Comparison of ENCODE assay signal across 8 mouse cellular contexts in the genomic region with DNA sequence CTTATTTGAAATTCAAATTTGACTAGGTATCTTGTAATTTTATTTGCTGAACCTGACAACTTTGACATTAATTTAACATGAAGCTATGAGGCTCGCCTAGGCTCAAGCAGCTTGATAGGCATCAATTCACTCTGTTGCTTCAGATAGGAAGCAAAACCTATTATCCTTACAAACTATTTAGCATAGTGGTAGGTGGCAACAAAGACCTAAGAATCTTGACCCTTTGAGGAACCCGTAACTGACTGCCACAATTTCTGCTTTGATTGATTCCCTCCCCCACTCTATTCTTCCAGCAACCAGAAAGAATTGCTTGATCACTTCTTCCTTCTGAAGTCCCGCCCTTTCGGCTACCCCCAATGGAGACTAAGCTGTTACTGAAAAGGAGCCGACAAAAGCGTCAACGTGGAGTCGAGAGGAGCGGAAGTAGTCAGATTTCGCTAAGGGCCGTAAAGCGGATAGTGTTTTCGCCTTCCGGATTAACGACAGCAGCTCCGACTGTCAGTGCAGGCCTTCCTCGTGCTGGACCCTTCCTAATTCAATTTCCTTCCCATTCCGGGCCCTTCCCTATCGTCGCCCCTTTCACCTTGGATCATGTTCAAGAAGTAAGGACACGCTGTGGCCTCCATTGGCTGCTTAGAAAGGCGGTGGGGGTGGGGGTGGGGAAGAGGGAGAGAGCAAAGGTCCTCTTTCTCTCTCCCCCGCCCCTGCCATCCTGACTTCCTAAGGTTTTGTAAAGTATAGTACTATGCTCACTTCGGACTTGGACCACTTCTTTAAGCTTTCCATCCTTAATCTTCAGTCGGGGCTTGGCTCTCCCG. TPM values are rescaled to one million over a fixed set of nuclear protein-coding genes. Genes with fewer than 3 reads are reported as not detected.
DNase-seq lines count a peak whose midpoint lies in the region; ATAC-seq and TF ChIP-seq lines count a peak whose summit lies in the region.

A gene (plus strand): TSS at position 402 of the 818 bp plus-strand sequence.

- peak within 1 kb of the TSS; percentile 62 for H3K4me2 ChIP-seq in embryonic facial prominence, embryonic 13.5 days
- H3K4me2 ChIP-seq in limb, embryonic 12.5 days, result peak within 1 kb of the TSS; percentile 61
- H3K4me2 ChIP-seq in midbrain, embryonic 15.5 days, result peak within 1 kb of the TSS; percentile 53

- H3K27me3 ChIP-seq in embryonic facial prominence, embryonic 13.5 days, result no peaks in the 10 kb centered on the region
- no peaks in the 10 kb centered on the region for H3K27me3 ChIP-seq in kidney, adult 2 months (replicated peaks; ENCODE audit: control insufficient read depth, insufficient read depth, low read length)
- no peaks in the 10 kb centered on the region for H3K27me3 ChIP-seq in limb, embryonic 12.5 days
- no peaks in the 10 kb centered on the region for H3K27me3 ChIP-seq in midbrain, embryonic 15.5 days (replicated peaks)
- no peaks in the 10 kb centered on the region for H3K27me3 ChIP-seq in spleen, adult 2 months (ENCODE audit: control insufficient read depth, insufficient read depth, low read length)

- no peaks in the 10 kb centered on the region for H3K36me3 ChIP-seq in embryonic facial prominence, embryonic 13.5 days
- no peaks in the 10 kb centered on the region for H3K36me3 ChIP-seq in kidney, adult 2 months (ENCODE audit: control insufficient read depth, insufficient read depth, low read length)
- H3K36me3 ChIP-seq in limb, embryonic 12.5 days, result no peaks in the 10 kb centered on the region
- H3K36me3 ChIP-seq in midbrain, embryonic 15.5 days (replicated peaks), result no peaks in the 10 kb centered on the region
- no peaks in the 10 kb centered on the region for H3K36me3 ChIP-seq in spleen, adult 2 months (ENCODE audit: control insufficient read depth, insufficient read depth, low read length)

- no peak for TF ChIP-seq CTCF in kidney, adult 2 months (conservative IDR thresholded peaks at IDR 0.05; ENCODE audit: insufficient read depth, insufficient read length, low read depth, low read length)
- TF ChIP-seq CTCF in spleen, adult 2 months (IDR thresholded peaks at IDR 0.05; ENCODE audit: extremely low read depth, insufficient read depth, insufficient read length, insufficient replicate concordance), result no peak

- no peaks in the 10 kb centered on the region for H3K4me1 ChIP-seq in embryonic facial prominence, embryonic 13.5 days
- H3K4me1 ChIP-seq in kidney, adult 2 months (ENCODE audit: control insufficient read depth, insufficient read depth, low read length), result no peaks in the 10 kb centered on the region
- no peaks in the 10 kb centered on the region for H3K4me1 ChIP-seq in limb, embryonic 12.5 days (replicated peaks)
- H3K4me1 ChIP-seq in midbrain, embryonic 15.5 days, result no peaks in the 10 kb centered on the region
- H3K4me1 ChIP-seq in spleen, adult 2 months (ENCODE audit: control insufficient read depth, insufficient read depth, insufficient read length), result no peaks in the 10 kb centered on the region

- 23% methylated on average over 26 of the region's 26 CpGs for WGBS in embryonic facial prominence, embryonic 13.5 days
- WGBS in kidney, adult 2 months, result under 1% methylated on average over 26 of the region's 26 CpGs
- 12% methylated on average over 26 of the region's 26 CpGs for WGBS in limb, embryonic 12.5 days
- 24% methylated on average over 26 of the region's 26 CpGs for WGBS in midbrain, embryonic 15.5 days
- 24% methylated on average over 26 of the region's 26 CpGs for WGBS in spleen, adult 2 months

- H3K27ac ChIP-seq in embryonic facial prominence, embryonic 13.5 days, result peak within 1 kb of the TSS; percentile 87
- H3K27ac ChIP-seq in kidney, adult 2 months (ENCODE audit: insufficient read depth, low read depth, low read length), result peak within 1 kb of the TSS; percentile 74
- H3K27ac ChIP-seq in limb, embryonic 12.5 days, result peak within 1 kb of the TSS; percentile 66
- H3K27ac ChIP-seq in midbrain, embryonic 15.5 days, result peak within 1 kb of the TSS; percentile 86
- peak within 1 kb of the TSS; percentile 85 for H3K27ac ChIP-seq in spleen, adult 2 months (ENCODE audit: insufficient read depth, low read length)

- H3K4me3 ChIP-seq in embryonic facial prominence, embryonic 13.5 days, result peak within 1 kb of the TSS; percentile 52
- peak within 1 kb of the TSS; percentile 67 for H3K4me3 ChIP-seq in kidney, adult 2 months (ENCODE audit: insufficient read depth, low read depth, low read length)
- H3K4me3 ChIP-seq in limb, embryonic 12.5 days (replicated peaks), result peak within 1 kb of the TSS; percentile 49
- peak within 1 kb of the TSS; percentile 48 for H3K4me3 ChIP-seq in midbrain, embryonic 15.5 days
- H3K4me3 ChIP-seq in spleen, adult 2 months (ENCODE audit: extremely low read depth, insufficient read depth, insufficient read length), result peak within 1 kb of the TSS; percentile 93

- TF ChIP-seq POLR2A in kidney, adult 2 months (IDR thresholded peaks at IDR 0.05; ENCODE audit: low read depth, low read length), result no peak
- peak; percentile 26; the same call in 1 of the 2 replicates for TF ChIP-seq POLR2A in spleen, adult 2 months (IDR thresholded peaks at IDR 0.05; ENCODE audit: low read depth, low read length)

- peak; percentile 52 for ATAC-seq in embryonic facial prominence, embryonic 13.5 days (ENCODE audit: insufficient number of reproducible peaks, insufficient read depth, low FRiP score, low TSS enrichment, low read depth)
- ATAC-seq in limb, embryonic 12.5 days (ENCODE audit: insufficient number of reproducible peaks, insufficient read depth, low FRiP score, low TSS enrichment, low read depth), result peak; percentile 80
- peak; percentile 94 for ATAC-seq in midbrain, embryonic 15.5 days (replicated peaks)

- peak; percentile 13 to 60 for DNase-seq in urinary bladder, adult 18-20 months (ENCODE audit: low spot score in 2 of 2)
- no peak for DNase-seq in urinary bladder, postnatal 10 days (ENCODE audit: low spot score)
- peak; percentile 81 to 87 for DNase-seq in heart, adult 18-20 months
- peak; percentile 88 for DNase-seq in kidney, adult 2 months
- DNase-seq in spleen, adult 2 months (ENCODE audit: low read depth in 1 of 2, low spot score in 2 of 2), result peak; percentile 58 to 75

- peak within 1 kb of the TSS; percentile 69 for H3K9ac ChIP-seq in embryonic facial prominence, embryonic 13.5 days
- peak within 1 kb of the TSS; percentile 50 for H3K9ac ChIP-seq in limb, embryonic 12.5 days (replicated peaks)
- peak within 1 kb of the TSS; percentile 54 for H3K9ac ChIP-seq in midbrain, embryonic 15.5 days

- no peaks in the 10 kb centered on the region for H3K9me3 ChIP-seq in embryonic facial prominence, embryonic 13.5 days
- H3K9me3 ChIP-seq in limb, embryonic 12.5 days, result no peaks in the 10 kb centered on the region
- H3K9me3 ChIP-seq in midbrain, embryonic 15.5 days, result no peaks in the 10 kb centered on the region

RNA-seq across cellular contexts. Expression of the gene that starts here (rescaled TPM):
- 96.1 and 96.7 TPM in 2 replicates for polyA plus RNA-seq in embryonic facial prominence, embryonic 13.5 days (2015; fragmentation: Nextera tagmentation; extraction: Ambion mirVana)
- 10 to 100 TPM; 38.2 to 44.1 TPM for total RNA-seq in heart, adult 18-20 months (2021)
- 10.7 and 13.5 TPM in 2 replicates for polyA plus RNA-seq in kidney, adult 2 months (2012; rRNA removed)
- polyA plus RNA-seq in limb, embryonic 12.5 days (2016; fragmentation: Nextera tagmentation; extraction: Ambion mirVana), result 86.0 and 87.4 TPM in 2 replicates
- polyA plus RNA-seq in midbrain, embryonic 15.5 days (2015; fragmentation: Nextera tagmentation; extraction: Ambion mirVana), result 143 and 168 TPM in 2 replicates
- 2.2 and 3.4 TPM in 2 replicates for polyA plus RNA-seq in spleen, adult 2 months (2012; rRNA removed)
